Mouse (Mus musculus) hindbrain, embryonic 13.5 days (tissue): ENCODE results near the gene Gm49776. TPM values are rescaled to one million over a fixed set of nuclear protein-coding genes. Genes with fewer than 3 reads are reported as not detected.
"Not testable (repeated sequence)": the region's sequence is repeated elsewhere in the genome, so short reads cannot be mapped to it uniquely, and the experiment has no call there.

Source experiments
- ATAC-seq: fragments of 200-750 bp; cut with Nextera tagmentation; 2 replicates; pipeline ENCODE4 v1.8.0; 2017; ENCODE audit warnings: moderate TSS enrichment; ENCODE audit not compliant: low FRiP score
- H3K27ac ChIP-seq: fragments of 300-500 bp; sonication (generic); 2 replicates; pipeline ENCODE4 v1.5.1; 2015; ENCODE audit warnings: inconsistent platforms, mild to moderate bottlenecking, moderate library complexity
- H3K27me3 ChIP-seq: fragments of 300-500 bp; sonication (generic); 2 replicates; pipeline ENCODE4 v1.6.1; 2015; ENCODE audit warnings: mild to moderate bottlenecking, inconsistent platforms
- H3K36me3 ChIP-seq: fragments of 300-500 bp; sonication (generic); 2 replicates; pipeline ENCODE4 v1.6.1; 2015; ENCODE audit warnings: mild to moderate bottlenecking, inconsistent platforms
- H3K4me1 ChIP-seq: fragments of 300-500 bp; sonication (generic); replicated peaks from 2 replicates; pipeline ENCODE4 v1.6.1; 2015; ENCODE audit warnings: inconsistent platforms
- H3K4me2 ChIP-seq: fragments of 300-500 bp; sonication (generic); 2 replicates; pipeline ENCODE4 v1.6.1; 2015; ENCODE audit warnings: inconsistent platforms, mild to moderate bottlenecking, moderate library complexity
- H3K4me3 ChIP-seq: fragments of 300-500 bp; sonication (generic); 2 replicates; pipeline ENCODE4 v1.5.1; 2015; ENCODE audit warnings: mild to moderate bottlenecking, inconsistent platforms
- H3K9ac ChIP-seq: fragments of 300-500 bp; sonication (generic); 2 replicates; pipeline ENCODE4 v1.6.1; 2015; ENCODE audit warnings: mild to moderate bottlenecking, inconsistent platforms
- H3K9me3 ChIP-seq: fragments of 300-500 bp; sonication (generic); 2 replicates; pipeline ENCODE4 v1.6.1; 2016; ENCODE audit warnings: inconsistent platforms
- WGBS: fragments of 180-500 bp; shearing (Covaris S2); methylation state at CpG from one replicate; pipeline ENCODE4 v1.1.7; 2015; 5-methylcytosine and 5-hydroxymethylcytosine counted together
- polyA plus RNA-seq: library from polyadenylated mRNA; unstranded; fragments of >200 nt; fragmentation: Nextera tagmentation; extraction: Ambion mirVana; gene quantifications from 2 replicates; pipeline ENCODE4 v1.2.1, GENCODE M21; 2015

The Gm49776 gene
- polyA plus RNA-seq, 1 experiment from 2014 or later: 3.3 TPM

DNA sequence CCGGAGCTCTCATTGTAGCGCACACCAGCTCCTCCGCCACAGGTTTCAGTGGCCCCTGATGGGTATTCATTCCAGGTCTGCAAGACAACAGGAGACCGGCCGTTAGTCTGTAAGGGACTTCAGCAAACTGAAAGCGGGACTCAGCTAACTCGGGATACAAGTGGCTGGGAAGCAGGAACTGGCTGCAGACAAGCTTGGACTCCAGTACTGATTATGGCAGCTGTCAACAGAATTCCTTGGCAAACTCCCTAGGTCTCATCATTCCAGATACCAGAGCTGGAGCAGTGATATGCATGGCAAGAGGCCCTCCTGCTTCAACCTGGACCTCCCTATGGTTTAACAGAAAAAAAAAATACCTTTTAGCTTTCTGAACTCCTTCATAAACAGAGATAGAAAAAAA, 43.3 kb downstream of the Gm49776 start:
- peak overlapping the region; percentile 31 for H3K4me3 ChIP-seq
- H3K27ac ChIP-seq: peak overlapping the region; percentile 90
- H3K4me2 ChIP-seq: peak overlapping the region; percentile 55
- no peaks in the 10 kb centered on the region for H3K36me3 ChIP-seq
- 67% methylated on average over 7 of the region's 7 CpGs for WGBS
- 0 out of 2 replicates have a peak, but pooled peaks cover 4% of the 10 kb centered on the region for H3K27me3 ChIP-seq
- H3K4me1 ChIP-seq: peaks cover 53% of the 10 kb centered on the region
- no peaks in the 10 kb centered on the region for H3K9me3 ChIP-seq
- no peak for ATAC-seq
- H3K9ac ChIP-seq: peak overlapping the region; percentile 59; the same call in 1 of the 2 replicates

DNA sequence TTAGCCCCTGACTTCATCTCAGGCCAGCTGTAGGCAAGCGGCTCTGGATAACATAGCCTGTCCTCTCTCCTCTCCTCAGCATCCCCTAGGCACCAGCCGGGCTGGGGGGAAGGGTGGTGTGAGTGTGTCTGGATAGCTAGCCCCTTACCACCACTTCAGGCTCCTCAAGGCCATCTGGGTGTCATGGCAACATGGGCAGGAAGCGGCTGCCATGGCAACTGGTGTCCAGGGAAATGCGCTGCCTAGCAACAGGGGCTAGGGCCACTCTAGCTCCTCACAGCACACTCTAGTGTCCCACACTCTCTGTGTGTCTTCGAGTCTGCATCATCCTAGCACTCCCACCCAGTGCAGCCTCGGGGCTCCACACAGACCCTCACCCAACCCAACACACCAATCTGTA, 44.4 kb downstream of the Gm49776 start:
- Histone ChIP-seq H3K36me3 (no peaks in the 10 kb centered on the region), H3K4me2 (peak overlapping the region; percentile 55), H3K27me3 (0 out of 2 replicates have a peak, but pooled peaks cover 4% of the 10 kb centered on the region), H3K9ac (peak overlapping the region; percentile 59), H3K9me3 (no peaks in the 10 kb centered on the region), H3K27ac (peak overlapping the region; percentile 90), H3K4me1 (peaks cover 56% of the 10 kb centered on the region), H3K4me3 (peak overlapping the region; percentile 31)
- 16% methylated on average over 6 of the region's 6 CpGs for WGBS
- ATAC-seq: peak; percentile 91

- no peaks in the 10 kb centered on the region for H3K36me3 ChIP-seq
- H3K4me1 ChIP-seq: peaks cover 56% of the 10 kb centered on the region
- ATAC-seq: no peak
- no peaks in the 10 kb centered on the region for H3K9me3 ChIP-seq
- H3K27ac ChIP-seq: no peak overlapping the region
- H3K27me3 ChIP-seq: 0 out of 2 replicates have a peak, but pooled peaks cover 9% of the 10 kb centered on the region
- H3K4me3 ChIP-seq: no peak overlapping the region
- 46% methylated on average over 10 of the region's 10 CpGs for WGBS
- no peak overlapping the region for H3K4me2 ChIP-seq
- H3K9ac ChIP-seq: no peak overlapping the region
Measured at GRCm38 (mm10) chr16:18211417-18212171, 46.5 kb downstream of the Gm49776 start.

DNA sequence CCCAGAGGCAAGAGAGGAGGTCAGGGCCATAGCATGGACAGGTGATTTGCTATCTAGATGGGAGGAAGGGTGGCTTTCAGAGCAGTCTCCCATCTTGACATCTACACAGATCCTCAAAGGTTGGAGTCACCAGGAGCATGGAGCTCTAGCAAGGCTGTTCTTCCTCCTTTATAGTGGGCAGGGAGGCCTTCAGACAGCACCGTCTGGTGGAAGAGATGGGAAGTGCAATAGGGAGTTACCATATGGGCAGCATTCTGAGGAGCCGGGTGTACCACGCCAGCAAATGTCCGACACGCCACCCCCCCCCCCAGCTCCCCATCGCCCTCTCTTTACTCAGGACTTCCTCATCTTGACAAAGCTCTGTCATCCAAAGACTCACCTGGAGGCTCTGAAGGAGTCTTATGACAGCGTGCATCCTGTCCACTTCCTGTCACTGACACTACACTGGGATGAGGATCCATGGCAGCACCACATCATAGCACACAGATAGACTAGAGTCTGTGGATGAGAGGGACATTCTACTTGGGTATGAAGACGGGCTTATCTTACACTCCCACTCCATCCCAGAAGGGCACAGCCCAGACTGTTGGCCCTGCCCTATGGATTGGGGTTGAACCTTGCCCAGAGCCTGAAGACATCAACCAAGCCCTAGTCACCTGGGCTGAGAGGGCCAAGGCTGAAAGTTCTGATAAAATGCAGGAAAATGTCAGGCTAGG, 47.3 kb downstream of the Gm49776 start:
- Histone ChIP-seq H3K4me3 (no peak overlapping the region), H3K9ac (no peak overlapping the region), H3K27ac (no peak overlapping the region), H3K36me3 (no peaks in the 10 kb centered on the region), H3K27me3 (0 out of 2 replicates have a peak, but pooled peaks cover 9% of the 10 kb centered on the region), H3K4me2 (no peak overlapping the region), H3K4me1 (peaks cover 51% of the 10 kb centered on the region), H3K9me3 (no peaks in the 10 kb centered on the region)
- 32% methylated on average over 8 of the region's 8 CpGs for WGBS
- no peak for ATAC-seq

DNA sequence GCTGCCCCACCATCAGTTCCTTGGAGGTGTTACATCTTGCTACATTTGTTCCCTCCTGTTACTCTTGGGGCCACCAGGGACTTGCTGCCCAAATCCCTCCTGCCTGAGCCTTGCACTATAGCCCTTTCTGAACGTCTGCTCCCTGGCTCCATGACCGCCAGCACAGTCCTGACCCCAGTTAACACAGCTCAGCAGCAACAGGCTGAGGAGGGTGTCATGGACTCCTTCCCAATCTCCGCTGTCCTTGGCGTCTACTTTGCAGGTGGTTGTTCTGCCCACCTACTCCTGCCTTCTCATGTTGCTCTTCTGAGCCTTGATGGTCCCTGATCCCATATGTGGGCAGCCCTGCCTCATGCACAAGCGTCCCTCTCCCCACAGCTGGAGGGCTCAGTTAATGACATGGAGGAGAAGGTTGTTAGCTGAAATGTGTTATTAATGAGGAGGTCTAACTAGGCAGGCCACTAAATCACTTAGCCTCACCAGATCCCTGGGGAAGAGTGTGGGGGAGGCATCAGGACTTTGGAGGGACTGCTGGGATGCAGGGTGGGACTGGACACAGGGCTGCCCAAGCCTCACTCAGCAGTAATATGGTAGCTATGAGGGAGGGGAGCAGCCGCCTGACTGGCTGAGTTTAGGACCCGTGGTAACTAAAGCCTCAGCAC, 54.6 kb downstream of the Gm49776 start:
- Histone ChIP-seq H3K9me3 (no peaks in the 10 kb centered on the region), H3K9ac (no peak overlapping the region), H3K36me3 (no peaks in the 10 kb centered on the region), H3K4me3 (no peak overlapping the region), H3K27me3 (0 out of 2 replicates have a peak, but pooled peaks cover 4% of the 10 kb centered on the region), H3K4me2 (no peak overlapping the region), H3K4me1 (peaks cover 46% of the 10 kb centered on the region), H3K27ac (no peak overlapping the region)
- ATAC-seq: no peak
- WGBS: 59% methylated on average over 7 of the region's 7 CpGs

DNA sequence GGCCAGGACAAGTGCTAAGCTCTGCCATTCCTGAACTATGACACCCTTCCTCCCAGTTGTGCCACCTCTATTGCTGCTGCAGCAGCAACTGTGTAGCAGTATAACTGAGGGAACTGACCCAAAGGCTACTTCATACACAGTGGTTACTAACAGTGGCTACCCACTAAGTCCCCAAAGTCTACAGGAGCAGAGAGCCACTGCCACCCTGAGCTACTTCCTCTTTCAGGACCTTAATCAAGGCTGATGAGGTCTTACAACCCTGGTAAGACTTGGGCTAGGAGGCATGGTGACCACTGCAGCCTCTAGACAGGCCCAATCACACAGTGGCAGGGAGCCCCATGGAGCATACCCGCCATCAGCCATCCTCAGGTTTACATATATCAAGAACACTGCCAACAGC, 56.1 kb downstream of the Gm49776 start:
- no peak for ATAC-seq
- Histone ChIP-seq H3K9me3 (no peaks in the 10 kb centered on the region), H3K4me2 (no peak overlapping the region), H3K9ac (no peak overlapping the region), H3K36me3 (no peaks in the 10 kb centered on the region), H3K4me3 (no peak overlapping the region), H3K27ac (no peak overlapping the region), H3K27me3 (no peaks in the 10 kb centered on the region), H3K4me1 (peaks cover 57% of the 10 kb centered on the region)
- WGBS: 92% methylated on average over 1 of the region's 1 CpGs

DNA sequence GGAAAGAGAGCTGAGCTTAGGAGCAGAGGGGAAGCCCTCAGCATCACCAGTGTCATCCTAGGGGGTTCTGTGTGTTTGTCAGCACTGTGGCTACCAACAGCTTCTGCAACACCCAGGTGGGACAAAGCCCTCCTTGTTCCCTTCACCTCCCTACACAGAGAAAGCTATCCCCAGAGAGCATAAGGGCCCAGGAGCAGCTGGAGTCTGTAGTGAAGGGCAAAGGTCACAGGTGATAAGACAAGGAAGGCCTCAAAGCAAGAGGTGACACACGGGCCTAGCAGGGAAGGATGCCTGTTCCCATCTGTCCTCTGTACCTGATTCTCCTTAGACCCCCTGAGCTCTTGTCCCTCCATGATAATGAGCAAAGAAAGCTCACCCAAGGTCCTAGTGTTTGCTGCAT, 56.5 kb downstream of the Gm49776 start:
- Histone ChIP-seq H3K36me3 (no peaks in the 10 kb centered on the region), H3K4me2 (no peak overlapping the region), H3K9me3 (no peaks in the 10 kb centered on the region), H3K27ac (no peak overlapping the region), H3K4me3 (no peak overlapping the region), H3K4me1 (peaks cover 57% of the 10 kb centered on the region), H3K9ac (no peak overlapping the region), H3K27me3 (no peaks in the 10 kb centered on the region)
- ATAC-seq: no peak
- 40% methylated on average over 1 of the region's 1 CpGs for WGBS

DNA sequence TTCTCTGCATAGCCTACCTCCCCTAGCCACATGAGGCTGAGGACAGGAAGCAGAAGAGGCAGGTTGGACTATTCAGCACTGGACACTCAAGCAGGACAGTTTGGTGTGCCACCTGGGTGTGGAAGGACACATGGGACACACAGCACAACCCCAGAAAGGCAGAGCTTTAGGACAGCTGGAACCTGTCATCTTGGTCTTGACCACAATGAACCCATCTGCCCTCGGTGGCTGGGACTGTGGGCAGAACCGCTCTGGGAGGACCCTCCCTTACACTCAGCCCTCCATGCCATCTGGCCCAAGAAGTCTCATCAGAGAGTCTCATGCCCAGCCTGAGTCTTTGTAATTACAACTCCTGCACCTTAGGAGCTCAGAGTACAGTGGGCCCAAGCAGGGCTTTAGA, 58.1 kb downstream of the Gm49776 start:
- Histone ChIP-seq H3K4me3 (no peak overlapping the region), H3K4me2 (no peak overlapping the region), H3K36me3 (no peaks in the 10 kb centered on the region), H3K27ac (no peak overlapping the region; the same call in 1 of the 2 replicates), H3K9me3 (no peaks in the 10 kb centered on the region), H3K9ac (no peak overlapping the region), H3K27me3 (no peaks in the 10 kb centered on the region), H3K4me1 (peaks cover 61% of the 10 kb centered on the region)
- no peak for ATAC-seq
- 68% methylated on average over 2 of the region's 2 CpGs for WGBS

GRCm38 (mm10) chr16:18198365-18199098, 59.6 kb downstream of the Gm49776 start:
- H3K36me3 ChIP-seq: no peaks in the 10 kb centered on the region
- H3K9ac ChIP-seq: 0 out of 2 replicates have a peak overlapping the region, but pooled peaks have one; percentile 3
- H3K4me3 ChIP-seq: no peak overlapping the region
- no peaks in the 10 kb centered on the region for H3K9me3 ChIP-seq
- ATAC-seq: 0 out of 2 replicates have a peak, but pooled peaks have one; percentile 14
- peak overlapping the region; percentile 78 for H3K27ac ChIP-seq
- H3K4me1 ChIP-seq: peaks cover 66% of the 10 kb centered on the region
- H3K27me3 ChIP-seq: no peaks in the 10 kb centered on the region
- H3K4me2 ChIP-seq: no peak overlapping the region
- WGBS: 42% methylated on average over 10 of the region's 10 CpGs

- no peaks in the 10 kb centered on the region for H3K9me3 ChIP-seq
- 85% methylated on average over 6 of the region's 6 CpGs for WGBS
- H3K4me2 ChIP-seq: no peak overlapping the region
- peak overlapping the region; percentile 40; the same call in 1 of the 2 replicates for H3K27ac ChIP-seq
- H3K27me3 ChIP-seq: no peaks in the 10 kb centered on the region
- H3K36me3 ChIP-seq: no peaks in the 10 kb centered on the region
- 0 out of 2 replicates have a peak overlapping the region, but pooled peaks have one; percentile 3 for H3K9ac ChIP-seq
- peaks cover 64% of the 10 kb centered on the region for H3K4me1 ChIP-seq
- no peak for ATAC-seq
- H3K4me3 ChIP-seq: no peak overlapping the region
Measured at GRCm38 (mm10) chr16:18197881-18198280, 60.2 kb downstream of the Gm49776 start.

- WGBS: 46% methylated on average over 3 of the region's 3 CpGs
- ATAC-seq, H3K9ac ChIP-seq, H3K4me2 ChIP-seq, H3K27me3 ChIP-seq, H3K27ac ChIP-seq, H3K9me3 ChIP-seq, H3K36me3 ChIP-seq, H3K4me3 ChIP-seq: not testable (repeated sequence)
- peaks cover 52% of the 10 kb centered on the region for H3K4me1 ChIP-seq
Measured at GRCm38 (mm10) chr16:18195561-18195960, 62.6 kb downstream of the Gm49776 start.
